Mouse (Mus musculus) cortical plate, adult 2 months (tissue): ENCODE data around the gene Rundc3a.

Experiments used
- CTCF ChIP-seq: fragments of 200-500 bp; IDR thresholded peaks from 2 replicates; pipeline ENCODE4 v1.5.1; 2011; ENCODE audit warnings: mild to moderate bottlenecking, control low read depth, low read length; ENCODE audit not compliant: insufficient read depth; ENCODE audit errors: extremely low read depth
- POLR2A ChIP-seq: fragments of 200-500 bp; IDR thresholded peaks from 2 replicates; pipeline ENCODE4 v1.6.1; 2011; ENCODE audit warnings: mild to moderate bottlenecking, low read length, control low read depth; ENCODE audit not compliant: insufficient read depth; ENCODE audit errors: extremely low read depth

DNA sequence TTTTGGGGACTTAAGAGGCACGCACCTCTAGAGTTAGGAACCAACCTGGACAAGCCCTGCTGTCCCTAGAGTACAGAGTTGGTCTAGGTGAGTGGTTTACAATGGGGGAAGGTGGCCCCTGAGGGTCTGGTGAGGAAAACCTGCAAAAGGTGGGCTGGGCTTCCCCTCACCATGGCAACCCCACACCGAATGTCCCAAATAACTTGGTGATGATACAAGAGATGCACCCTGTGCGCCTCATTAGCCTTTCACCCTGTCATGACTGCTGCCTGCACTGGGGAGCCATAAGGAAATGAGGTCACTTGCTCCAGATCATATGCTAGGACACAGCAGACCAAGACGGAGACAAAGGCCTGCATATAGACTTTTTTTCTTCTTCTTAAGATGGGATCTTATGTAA is 42.8 kb upstream of the Rundc3a start:
- TF ChIP-seq CTCF, result no peak
- no peak for TF ChIP-seq POLR2A
